Mouse (Mus musculus) kidney, adult 11 months (tissue): ENCODE data around the gene Nudt17.
"Not testable (repeated sequence)": the region's sequence is repeated elsewhere in the genome, so short reads cannot be mapped to it uniquely, and the experiment has no call there.

ENCODE experiments used
- DNase-seq: peaks from one replicate; pipeline ENCODE4 v3.0.0; 2022

Gene Nudt17

DNA sequence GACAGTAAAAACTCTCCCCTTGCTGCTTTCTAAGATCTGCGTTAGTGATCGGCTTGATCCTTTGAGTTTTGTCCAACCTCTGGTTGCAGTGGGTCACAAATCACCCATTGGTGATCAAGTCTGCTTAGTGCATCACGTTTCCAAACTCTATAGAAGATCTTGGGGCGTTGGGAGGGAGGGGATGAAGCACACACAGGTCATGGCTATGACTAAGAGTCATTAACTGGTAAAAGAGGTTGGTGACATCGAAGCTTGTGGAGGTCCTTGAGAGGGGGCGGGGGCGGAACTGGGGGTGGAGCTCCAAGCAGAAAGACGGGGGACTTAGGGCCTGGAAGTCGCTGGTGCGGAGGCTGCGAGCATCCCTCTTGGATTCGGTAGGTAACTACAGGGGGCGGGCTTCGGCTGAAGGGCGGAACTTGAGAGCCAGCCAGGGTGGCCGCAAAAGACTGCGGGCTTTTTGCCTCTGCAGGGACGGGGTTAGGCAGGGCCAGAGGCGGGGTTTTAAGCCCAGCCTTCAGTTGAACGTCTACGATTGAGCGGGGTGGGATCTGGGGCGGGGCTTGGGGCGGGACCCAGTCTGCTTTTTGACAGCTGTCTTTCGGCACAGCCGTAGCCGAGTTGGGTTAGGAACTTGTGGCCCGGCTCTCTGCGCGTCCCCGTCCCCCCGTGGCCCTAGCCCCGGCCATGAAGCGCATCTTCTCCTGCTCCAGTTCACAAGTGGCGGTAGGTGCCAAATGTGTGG is 38.5 kb downstream of the Nudt17 start, which contains the start of gene Ankrd35:
Gene Ankrd35, plus strand, starts transcription at position 405 of the 742 bp plus-strand sequence.
- DNase-seq: peak; percentile 86

DNA sequence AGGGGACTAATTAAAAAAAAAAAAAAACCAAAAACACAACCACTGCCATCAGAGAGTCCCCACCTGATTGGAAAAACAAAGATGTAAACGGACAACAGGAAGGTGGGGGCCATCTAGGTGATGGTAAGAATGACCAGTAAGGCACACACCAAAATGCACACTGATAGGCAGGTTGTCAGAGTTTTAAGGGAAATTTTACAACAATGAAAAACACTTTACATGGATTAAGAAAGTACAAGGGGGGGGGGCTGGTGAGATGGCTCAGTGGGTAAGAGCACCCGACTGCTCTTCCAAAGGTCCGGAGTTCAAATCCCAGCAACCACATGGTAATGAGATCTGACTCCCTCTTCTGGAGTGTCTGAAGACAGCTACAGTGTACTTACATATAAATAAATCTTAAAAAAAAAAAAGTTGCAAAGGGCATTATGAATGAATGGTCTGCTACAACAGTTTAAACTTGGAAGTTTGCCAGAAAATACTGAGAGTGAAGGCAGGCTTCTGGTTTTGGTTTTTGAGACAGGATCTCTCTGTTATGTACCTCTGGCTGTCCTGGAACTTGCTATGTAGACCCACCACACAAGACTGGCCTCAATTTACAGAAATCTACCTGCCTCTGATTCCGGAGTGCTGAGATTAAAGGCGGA is 39.8 kb downstream of the Nudt17 start:
- DNase-seq: no peak

DNA sequence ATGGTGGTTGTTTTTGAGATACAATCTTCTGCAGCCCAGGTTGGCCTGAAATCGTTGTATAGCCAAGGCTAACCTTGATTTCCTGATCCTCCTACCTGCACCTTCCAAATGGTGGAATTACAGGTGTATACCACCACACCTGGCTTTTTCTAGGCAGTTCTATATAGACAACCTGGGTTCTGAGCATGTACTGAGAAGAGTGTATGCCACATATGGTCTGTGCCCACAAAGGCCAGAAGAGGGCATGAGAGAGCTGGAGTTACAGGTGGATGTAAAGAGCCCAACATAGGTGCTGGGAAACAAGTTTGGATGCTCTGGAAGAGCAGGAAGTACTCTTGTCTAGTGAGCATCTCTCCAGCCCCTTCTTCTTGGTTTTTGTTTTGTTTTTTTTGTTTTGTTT is 41.0 kb downstream of the Nudt17 start:
- peak; percentile 14 for DNase-seq

DNA sequence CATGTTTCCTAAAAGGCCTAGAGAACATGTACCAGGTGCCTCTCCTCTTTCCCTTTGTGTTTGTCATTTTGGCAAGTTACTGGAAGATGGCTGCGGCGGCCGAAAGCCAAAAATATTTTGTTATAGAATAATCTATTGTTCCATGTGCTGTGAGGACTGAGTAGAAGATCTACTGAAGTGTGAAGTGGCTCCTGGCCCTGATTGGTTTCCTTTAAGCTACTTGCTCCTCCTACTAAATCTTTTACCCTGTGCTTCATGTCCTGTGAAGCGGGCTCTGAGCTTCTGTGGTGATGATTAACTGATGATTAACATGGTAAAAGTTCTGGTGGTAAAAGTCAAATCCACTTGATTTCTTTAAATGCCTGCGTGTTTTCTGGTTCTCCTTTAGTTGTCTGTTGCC is 41.4 kb downstream of the Nudt17 start:
- DNase-seq: peak; percentile 66

DNA sequence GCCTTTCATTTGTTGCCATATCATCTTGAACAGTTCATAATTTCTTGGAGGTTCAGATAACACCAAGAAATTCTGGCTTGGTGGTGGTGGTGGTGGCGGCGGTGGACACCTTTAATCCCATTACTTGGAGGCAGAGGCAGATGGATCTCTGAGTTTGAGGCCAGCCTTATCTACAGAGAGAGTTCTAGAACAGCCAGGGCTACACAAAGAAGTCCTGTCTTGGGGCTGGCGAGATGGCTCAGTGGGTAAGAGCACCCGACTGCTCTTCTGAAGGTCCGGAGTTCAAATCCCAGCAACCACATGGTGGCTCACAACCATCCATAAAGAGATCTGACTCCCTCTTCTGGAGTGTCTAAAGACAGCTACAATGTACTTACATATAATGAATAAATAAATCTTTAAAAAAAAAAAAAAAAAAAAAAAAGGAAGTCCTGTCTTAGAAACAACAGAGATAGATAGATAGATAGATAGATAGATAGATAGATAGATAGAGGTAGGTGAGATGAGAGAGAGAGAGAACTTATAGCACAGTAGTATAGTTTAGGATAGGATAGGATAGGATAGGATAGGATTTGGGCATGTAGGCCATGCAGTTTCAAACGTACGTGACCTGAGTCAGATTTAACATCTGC is 42.5 kb downstream of the Nudt17 start:
- DNase-seq: not testable (repeated sequence)

DNA sequence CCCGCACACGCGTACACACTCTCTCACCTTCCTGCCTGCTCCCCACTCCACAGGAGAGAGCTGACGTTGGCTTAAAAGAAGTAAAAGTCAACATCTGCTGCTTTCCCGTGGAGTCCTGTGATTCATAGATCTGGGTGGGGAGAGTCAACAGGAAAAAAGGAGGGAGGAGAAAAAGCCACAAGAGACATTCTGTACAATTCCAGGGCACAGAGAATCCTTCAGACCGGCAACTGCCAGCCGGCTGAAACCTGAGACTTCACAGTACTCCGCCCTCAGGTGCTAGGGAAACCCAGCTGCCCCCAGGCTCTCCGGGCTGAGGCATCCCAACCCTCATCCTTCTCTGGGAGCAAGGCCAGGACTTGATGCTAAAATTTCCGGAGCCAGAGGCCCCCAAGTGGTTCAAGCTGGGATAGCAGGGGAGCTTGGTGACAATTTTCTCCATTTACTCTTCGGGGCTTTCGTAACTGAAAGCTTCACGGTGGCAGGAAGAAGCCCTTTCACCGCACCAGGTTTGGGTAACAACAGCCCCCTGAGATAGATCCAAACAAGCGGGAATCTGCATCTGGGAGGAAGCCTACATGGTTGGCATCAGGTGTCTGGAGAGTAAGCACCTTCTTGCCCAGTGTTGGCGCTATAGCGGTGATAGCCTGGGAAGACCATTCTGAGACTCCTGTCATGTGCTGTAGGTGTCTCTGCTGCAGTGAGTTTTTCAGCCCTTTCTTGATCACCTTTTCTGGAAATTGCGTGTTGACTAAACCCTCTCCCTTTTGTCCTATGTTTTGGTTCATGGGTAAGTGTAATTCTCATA is 44.7 kb downstream of the Nudt17 start:
- DNase-seq: peak; percentile 61

DNA sequence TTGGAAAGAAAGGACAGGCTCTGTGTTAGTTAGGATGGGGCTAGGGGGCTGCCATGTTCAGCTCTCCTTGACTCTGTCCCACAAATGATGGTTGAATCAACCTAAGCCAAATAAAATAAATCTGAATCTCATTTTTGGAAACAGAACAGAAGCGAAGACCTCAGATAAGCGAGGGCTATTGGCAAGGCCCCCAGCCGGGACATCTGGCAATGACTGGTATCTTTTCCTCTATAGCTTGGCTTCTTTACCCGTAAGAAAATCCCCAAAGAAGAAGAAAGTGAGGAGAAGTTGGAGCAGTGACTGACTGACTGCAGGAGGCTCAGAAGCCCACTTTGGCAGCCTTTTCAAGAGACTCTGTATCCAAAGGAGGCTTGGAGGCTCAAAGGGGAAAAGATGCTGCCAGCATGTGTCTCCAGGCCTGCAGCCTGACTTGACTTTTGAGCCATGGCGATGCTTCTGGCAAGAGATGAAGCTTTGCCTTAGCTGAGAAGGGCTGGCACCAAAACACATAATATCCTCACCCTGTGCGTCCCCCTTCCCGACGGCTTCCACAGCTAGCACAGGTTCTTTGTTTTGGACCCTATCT is 45.5 kb downstream of the Nudt17 start:
- DNase-seq: no peak

DNA sequence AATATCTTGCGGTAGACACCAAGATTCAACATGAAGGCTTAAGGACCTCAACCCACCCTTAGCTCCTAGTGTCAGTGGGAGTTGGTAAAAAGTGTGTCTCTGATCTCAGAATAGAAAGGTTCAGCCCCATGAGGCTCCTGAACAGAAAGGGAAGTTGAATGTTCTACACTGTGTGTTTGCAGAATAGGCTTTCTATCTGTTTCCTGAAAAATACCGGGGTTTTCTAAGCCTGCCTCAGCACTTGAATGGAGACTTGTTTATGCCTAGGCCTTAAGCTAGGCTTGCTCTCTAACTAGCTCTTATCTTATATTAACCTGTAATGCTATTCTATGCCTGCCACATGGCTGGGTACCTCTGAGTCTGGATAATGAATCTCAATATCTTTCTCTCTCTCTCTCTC is 47.5 kb downstream of the Nudt17 start:
- DNase-seq: no peak
